Mouse (Mus musculus) left cerebral cortex, adult 9 months (tissue): Measurements from ENCODE around the gene Celf5.
A peak's percentile ranks its signal among the peaks of the same experiment; 100 is the strongest.
"Not testable (repeated sequence)": the region's sequence is repeated elsewhere in the genome, so short reads cannot be mapped to it uniquely, and the experiment has no call there.

ENCODE experiments used
- DNase-seq, 2 experiments: peaks; one replicate each; pipeline ENCODE4 v3.0.0; 2022; ENCODE audit warnings: low spot score in 2 of 2

Gene Celf5

GRCm38 (mm10) chr10:81454106-81454505 lies 28.4 kb downstream of the Celf5 start:
- DNase-seq, result no peak

GRCm38 (mm10) chr10:81452947-81453288 lies 29.6 kb downstream of the Celf5 start:
- DNase-seq, result no peak

DNA sequence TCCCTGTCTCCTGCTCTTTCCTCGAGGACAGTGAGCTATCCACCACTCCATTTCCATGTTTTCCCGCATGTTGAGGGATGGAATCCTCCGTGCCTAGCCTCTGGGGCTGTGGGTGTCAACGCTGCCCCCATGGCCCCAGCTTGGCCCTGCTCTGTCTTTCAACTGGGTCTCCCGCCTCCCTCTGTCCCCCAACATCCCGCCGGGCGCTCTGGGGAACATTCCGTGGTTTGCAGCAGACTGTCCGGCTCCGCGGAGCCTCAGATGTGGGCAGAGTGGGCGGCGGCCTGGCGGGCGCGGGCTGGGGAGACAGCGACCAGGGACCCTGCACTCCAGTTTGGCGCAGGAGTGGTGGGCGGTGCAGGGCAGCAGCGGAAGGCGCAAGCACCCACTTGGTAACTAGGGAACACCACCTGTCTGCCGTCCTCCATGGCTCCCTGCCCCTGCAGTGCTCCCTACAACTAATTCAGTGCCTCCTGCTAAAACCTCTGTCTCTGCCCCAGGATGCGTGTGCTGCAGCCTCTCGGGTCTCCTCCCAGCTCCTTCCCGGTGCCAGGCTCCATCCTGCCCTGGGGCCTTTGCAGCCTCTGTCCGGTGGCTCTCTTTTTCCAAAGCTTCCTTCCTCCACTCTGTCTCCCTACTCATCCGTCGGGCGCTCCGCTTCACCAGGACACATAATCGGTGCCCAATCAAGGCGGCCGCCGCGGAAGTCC lies 30.1 kb downstream of the Celf5 start:
- no peak for DNase-seq

DNA sequence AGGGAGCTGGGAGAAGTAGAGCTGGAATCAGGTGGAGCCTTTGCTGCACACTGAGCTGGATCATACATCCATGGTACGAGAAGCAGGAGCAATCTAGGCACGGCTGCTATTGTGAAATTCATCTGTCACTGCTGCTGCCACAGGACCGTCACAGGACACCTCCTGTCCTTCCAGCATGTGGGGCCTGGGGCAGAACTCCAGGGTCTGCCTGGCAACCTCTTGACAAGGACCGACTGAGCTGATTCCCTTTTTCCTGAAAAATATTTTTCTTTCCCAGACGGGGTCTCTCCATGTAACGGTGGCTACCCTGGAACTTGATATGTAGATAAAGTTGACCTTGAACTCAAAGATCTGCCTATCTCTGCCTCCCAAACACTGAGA lies 31.2 kb downstream of the Celf5 start:
- no peak for DNase-seq

GRCm38 (mm10) chr10:81450641-81451364 lies 31.7 kb downstream of the Celf5 start:
- DNase-seq, result no peak

DNA sequence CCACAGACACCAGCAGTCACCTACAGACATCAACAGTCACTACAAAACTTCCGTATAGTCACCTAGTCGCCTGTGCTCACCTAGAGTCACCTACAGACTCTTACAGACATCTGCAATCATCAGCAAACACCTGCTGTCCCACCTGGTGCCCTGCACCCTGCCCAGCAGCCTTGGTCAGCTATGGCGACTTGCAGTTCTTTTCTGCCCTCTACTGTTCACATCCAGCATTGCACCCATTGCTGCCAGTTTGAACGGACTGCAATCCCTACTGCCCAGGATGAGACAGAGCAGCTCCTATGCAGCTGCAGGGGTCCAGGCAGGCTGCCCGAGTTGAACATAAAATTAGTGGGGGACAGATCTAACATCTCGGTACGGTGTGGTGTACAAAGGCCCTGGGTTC lies 32.4 kb downstream of the Celf5 start:
- peak in 1 of 2 experiments; percentile 86 for DNase-seq

DNA sequence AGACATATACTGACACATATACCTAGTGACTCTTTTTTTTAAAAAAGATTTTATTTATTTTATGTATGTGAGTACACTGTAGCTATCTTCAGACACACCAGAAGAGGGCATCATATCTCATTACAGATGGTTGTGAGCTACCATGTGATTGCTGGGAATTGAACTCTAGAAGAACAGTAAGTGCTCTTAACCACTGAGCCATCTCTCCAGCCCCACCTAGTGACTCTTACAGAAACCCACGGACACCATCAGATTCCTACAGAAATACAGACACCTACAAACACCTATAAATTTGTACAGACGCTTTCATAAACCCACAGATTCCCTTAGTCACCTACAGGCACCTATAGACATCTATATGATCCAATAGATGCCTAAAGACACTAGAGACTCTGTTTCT lies 37.0 kb downstream of the Celf5 start:
- DNase-seq, result not testable (repeated sequence)

DNA sequence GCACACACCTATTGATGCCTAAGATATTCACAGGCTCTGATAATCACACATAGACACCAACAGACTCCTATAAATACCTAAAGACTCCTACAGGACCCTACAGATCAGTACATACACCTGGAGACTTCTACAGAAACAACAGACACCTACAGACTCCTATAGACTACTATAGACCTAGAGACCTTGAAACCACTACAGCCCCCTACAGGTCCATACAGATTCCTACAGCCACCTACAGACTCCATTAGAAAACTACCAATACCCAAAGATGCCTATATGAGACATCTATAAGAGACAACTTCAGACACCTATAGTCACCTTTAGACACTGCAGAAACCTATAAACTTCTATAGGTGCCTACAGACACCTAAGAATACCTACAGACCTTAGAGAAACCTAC lies 41.5 kb downstream of the Celf5 start:
- no peak for DNase-seq

DNA sequence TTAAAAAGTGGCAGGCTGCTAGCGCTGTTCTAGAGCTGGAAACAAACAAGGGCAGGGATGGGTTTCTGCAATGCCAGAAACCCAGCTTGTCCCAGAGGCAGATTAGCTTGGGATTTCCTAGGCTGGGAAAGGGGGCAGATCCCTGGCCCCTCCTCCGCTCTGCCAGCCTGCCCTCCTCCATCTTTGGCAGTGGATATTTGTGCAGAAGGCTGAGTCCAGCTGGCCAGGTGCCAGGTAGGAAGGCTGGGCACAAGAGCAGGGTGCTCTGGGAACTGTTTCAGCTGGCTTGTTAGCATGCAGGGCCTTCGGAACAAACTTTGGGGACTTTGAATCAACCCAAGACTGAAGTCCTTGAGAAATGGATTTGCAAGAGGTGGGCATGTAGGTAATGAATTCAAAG lies 47.1 kb downstream of the Celf5 start:
- peak in 1 of 2 experiments; percentile 75 for DNase-seq

DNA sequence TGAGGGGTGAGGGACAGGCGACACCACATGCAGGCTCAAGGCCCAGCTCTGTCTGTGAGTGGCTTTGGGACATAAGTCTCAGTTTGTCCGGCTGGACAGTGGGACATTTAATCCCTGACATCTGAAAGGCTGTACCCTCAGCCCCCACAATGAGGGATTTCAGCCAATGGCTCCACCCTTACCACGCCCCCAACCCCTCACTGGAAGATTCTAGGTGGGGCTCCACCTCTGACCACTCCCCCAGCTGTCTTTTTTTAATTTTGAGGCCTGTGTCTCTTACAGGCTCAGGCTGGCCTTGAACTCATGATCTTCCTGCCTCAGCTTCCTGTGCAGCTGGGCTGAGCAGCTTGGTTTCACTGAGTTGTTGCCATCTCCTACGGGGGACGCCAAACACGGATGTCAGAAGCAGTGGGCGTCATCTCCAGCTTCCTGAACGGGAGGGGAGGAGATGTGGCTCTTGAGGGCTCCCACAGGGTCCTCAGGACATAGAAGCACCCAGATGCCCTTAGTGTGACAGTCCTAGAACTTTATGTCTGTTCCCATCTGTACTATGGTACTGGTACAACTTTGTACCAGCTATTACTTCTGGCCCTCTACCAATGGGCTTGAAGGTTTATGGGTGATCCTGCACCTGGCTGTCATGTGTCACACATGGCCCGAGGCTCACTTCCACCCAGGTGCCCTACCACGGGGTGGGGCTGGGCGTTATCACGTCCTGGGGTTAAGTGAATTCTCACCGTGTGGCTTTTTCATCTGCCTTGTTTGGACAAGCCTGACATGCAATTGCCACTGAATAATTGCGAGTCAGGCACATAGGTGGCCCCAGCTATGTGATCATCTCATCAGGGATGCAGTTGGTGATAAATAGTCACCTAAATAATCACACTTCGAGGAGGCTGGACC lies 47.9 kb downstream of the Celf5 start:
- DNase-seq, result no peak

DNA sequence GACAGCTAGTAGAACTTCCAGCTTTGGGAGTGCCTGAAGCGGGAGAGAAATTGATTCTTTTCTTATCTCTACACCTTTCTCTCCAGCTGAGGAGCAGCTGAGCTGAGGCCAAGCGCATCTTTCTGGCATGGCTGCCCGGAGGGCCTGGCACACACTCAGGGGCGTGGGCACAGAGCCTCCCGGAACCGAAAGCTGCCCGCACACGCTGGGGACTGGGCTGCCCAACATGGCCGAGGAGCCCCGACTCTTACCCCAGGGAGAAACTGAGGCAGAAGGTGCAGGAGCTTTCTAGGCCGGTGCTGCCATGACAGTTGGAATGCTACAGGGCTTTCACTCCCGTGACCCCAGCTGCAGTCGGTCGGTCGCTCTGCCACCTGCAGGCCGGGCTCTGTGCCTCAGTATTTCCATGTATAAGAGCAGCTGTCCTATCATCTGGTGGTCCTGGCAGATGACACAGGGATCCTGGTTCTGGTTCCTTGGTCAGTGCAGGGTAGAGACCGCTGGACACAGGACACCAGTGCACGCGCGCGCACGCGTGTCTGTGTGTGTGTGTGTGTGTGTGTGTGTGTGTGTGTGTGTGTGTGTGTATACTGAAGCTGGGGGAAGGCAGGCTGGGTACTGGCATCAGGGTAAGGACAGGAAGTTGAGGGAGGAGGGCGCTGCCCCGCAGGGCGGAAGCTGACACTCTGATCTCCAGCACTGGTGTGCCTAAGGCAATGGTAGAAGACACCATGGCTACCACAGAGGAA lies 48.8 kb downstream of the Celf5 start:
- no peak for DNase-seq

DNA sequence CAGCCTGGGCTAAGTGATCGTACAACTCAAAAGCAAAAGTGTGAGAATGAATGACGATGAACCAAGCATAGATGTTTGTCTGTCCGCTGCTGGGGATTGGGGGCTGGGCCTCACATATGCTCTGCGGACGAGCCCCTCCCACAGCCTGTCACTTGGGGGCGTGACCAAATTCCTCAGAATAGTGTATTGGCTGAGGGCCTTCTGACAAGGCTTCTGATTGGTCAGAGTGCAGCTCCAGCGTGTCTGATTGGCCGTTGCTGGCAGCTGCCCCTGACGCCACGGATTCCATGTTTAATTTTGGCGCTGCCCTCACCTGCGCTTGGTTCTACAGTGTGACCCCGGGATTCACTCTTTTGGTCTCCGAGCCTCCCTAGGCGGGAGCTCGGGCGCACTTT lies 49.6 kb downstream of the Celf5 start:
- peak; percentile 95 to 97 for DNase-seq

- no peak for DNase-seq
Observed at GRCm38 (mm10) chr10:81432169-81432867, 50.2 kb downstream of the Celf5 start.

- DNase-seq, result peak in 1 of 2 experiments; percentile 51
Observed at GRCm38 (mm10) chr10:81431526-81432168, 50.9 kb downstream of the Celf5 start.

GRCm38 (mm10) chr10:81430831-81431525 lies 51.5 kb downstream of the Celf5 start:
- peak in 1 of 2 experiments; percentile 68 for DNase-seq

GRCm38 (mm10) chr10:81430141-81430830 lies 52.2 kb downstream of the Celf5 start:
- DNase-seq, result peak in 1 of 2 experiments; percentile 77

DNA sequence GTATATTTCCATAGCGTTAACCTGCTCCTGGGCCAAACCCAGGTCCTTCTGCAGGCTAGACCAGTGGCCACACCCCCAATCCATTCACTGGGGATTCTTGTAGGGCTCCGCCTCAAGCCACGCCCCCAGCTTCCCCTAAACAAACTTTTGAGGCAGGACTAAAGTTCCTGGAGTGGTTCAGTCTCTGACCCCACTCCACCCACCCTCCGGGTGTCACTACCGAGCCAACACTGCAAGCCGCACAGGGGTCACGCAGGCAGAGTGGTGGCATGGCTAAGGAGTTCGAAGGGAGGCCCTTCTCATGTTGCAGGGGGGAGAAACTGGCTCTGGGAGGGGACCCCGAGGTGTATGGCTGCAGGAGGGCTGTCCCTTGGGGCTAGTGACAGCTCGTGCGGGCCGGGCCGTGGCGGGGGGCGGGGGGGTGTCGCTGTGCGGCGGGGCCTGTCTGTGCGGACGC lies 52.9 kb downstream of the Celf5 start:
- peak in 1 of 2 experiments; percentile 78 for DNase-seq

DNA sequence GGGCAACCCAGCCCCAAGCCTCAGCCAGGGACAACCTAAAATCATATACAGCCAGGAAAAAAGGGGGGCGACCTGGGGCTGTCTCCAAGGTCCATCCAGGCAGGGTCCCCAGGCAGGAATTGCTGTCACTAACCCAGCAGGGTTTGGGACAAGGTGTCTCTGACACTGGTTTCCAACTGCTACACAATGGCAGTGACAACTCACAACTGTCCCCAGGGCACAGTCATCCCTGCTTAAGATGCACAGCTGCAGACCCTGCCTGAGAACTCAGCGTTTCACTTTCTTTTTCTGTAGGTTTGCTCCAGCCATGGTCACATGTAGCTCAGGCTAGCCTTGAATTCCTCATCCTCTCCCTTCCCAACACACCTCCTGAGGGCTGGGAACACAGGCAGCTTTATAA lies 53.4 kb downstream of the Celf5 start:
- DNase-seq, result no peak

- DNase-seq, result no peak
Observed at GRCm38 (mm10) chr10:81428507-81428870, 54.0 kb downstream of the Celf5 start.
